Mouse (Mus musculus): ENCODE results near the gene Yrdc. TPM values are rescaled to one million over a fixed set of nuclear protein-coding genes. Genes with fewer than 3 reads are reported as not detected.

Gene Yrdc
- 36.5 TPM for polyA plus RNA-seq (2012; fragmentation: generic; extraction: Trizol)

GRCm38 (mm10) chr4:124850261-124850913, at the start of gene Yrdc:
TSS of gene Yrdc (plus strand) at chr4:124850679.
- H3K36me3 ChIP-seq (ENCODE audit: control insufficient read depth, insufficient read depth), result peaks cover 17% of the 10 kb centered on the region
- H3K79me2 ChIP-seq (ENCODE audit: control insufficient read depth, insufficient read depth), result peaks cover 29% of the 10 kb centered on the region
- no peak for TF ChIP-seq SRF (IDR thresholded peaks at IDR 0.05; ENCODE audit: control insufficient read depth, insufficient read length, low read depth)
- no peak for TF ChIP-seq REST (IDR thresholded peaks at IDR 0.05; ENCODE audit: insufficient read depth, insufficient read length)
- TF ChIP-seq POLR2AphosphoS2 (IDR thresholded peaks at IDR 0.05; ENCODE audit: insufficient read length, low read depth), result peak; percentile 87
- TF ChIP-seq TCF3 (IDR thresholded peaks at IDR 0.05; ENCODE audit: insufficient read length, low read depth), result peak; percentile 42
- no peak for TF ChIP-seq CEBPB (IDR thresholded peaks at IDR 0.05; ENCODE audit: insufficient read depth, poor library complexity, severe bottlenecking)
- peak; percentile 4 to 92 (median 89) for TF ChIP-seq MYOG (IDR thresholded peaks at IDR 0.05; ENCODE audit: control insufficient read depth in 1 of 3, insufficient read depth in 1 of 3, insufficient read length in 2 of 3, low read depth in 2 of 3)
- TF ChIP-seq TCF12 (IDR thresholded peaks at IDR 0.05; ENCODE audit: insufficient read depth, poor library complexity, severe bottlenecking), result no peak
- peak; percentile 21 for TF ChIP-seq E2F4 (IDR thresholded peaks at IDR 0.05; ENCODE audit: insufficient read depth)
- peak; percentile 73 for TF ChIP-seq POLR2A (IDR thresholded peaks at IDR 0.05; ENCODE audit: insufficient read length, low read depth)
- TF ChIP-seq MYOD1 (IDR thresholded peaks at IDR 0.05; ENCODE audit: control insufficient read depth in 1 of 3, insufficient read length in 2 of 3, low read depth in 2 of 3), result peak in 2 of 3 experiments; percentile 81 to 87
- TF ChIP-seq USF1 (IDR thresholded peaks at IDR 0.05; ENCODE audit: low read depth), result no peak
- TF ChIP-seq MAX (IDR thresholded peaks at IDR 0.05; ENCODE audit: low read depth), result no peak
- H3K4me2 ChIP-seq (ENCODE audit: low read depth), result peak within 1 kb of the TSS; percentile 98
- H3K27me3 ChIP-seq (ENCODE audit: control insufficient read depth, insufficient read depth, insufficient read length), result no peaks in the 10 kb centered on the region
- peak within 1 kb of the TSS; percentile 64 for H3K4me3 ChIP-seq
- peak within 1 kb of the TSS; percentile 92 for H3ac ChIP-seq (ENCODE audit: control insufficient read depth, insufficient read length)

DNA sequence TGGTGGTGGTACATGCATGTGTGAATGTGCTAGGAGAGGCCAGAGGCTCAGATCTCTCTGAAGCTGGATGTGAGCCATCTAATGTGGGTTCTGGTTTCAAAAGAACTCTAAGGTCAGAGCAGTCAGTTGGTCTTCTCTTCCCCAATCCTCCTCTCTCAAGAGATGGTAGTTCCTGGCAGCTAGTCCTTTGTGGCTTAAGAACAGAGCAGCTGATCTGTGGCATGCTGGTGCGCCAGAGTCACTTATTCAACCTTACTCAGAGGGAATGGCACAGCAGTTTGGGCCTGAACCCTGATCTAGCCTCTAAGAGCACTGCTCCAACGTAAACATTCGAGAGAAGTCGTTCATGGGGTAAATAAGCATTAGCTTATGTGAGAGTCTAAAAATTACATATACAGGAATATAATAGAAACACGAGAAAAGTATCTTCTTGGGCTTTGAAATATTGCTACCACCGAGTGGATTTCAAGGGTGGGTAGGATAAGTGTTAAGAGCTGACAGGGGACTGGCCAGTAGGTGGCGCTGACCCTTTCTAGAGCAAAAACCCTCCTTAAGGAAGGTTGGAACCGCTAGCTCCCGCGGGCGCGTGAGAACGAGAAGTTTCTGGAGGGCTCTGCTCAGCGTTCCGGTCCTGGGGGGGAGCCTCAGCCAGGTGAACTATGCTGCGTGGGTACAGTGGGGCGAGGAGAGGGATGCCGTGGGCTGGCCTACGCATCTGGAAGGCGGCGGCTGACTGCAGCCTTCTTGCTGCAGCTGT, 48.7 kb upstream of the Yrdc start, which contains the start of gene Mtf1:
Gene Mtf1 (plus strand): TSS at position 553 of the 757 bp plus-strand sequence.
- H3K4me2 ChIP-seq (ENCODE audit: low read depth), result peak within 1 kb of the TSS; percentile 76
- no peaks in the 10 kb centered on the region for H3K27me3 ChIP-seq (ENCODE audit: control insufficient read depth, insufficient read depth, insufficient read length)
- H3K36me3 ChIP-seq (ENCODE audit: control insufficient read depth, insufficient read depth), result peaks cover 44% of the 10 kb centered on the region
- peak within 1 kb of the TSS; percentile 52 for H3ac ChIP-seq (ENCODE audit: control insufficient read depth, insufficient read length)
- TF ChIP-seq MYOD1 (IDR thresholded peaks at IDR 0.05; ENCODE audit: control insufficient read depth in 1 of 3, insufficient read length in 2 of 3, low read depth in 2 of 3) (peak in 1 of 3 experiments; percentile 3), REST (IDR thresholded peaks at IDR 0.05; ENCODE audit: insufficient read depth, insufficient read length) (no peak), MYOG (IDR thresholded peaks at IDR 0.05; ENCODE audit: control insufficient read depth in 1 of 3, insufficient read depth in 1 of 3, insufficient read length in 2 of 3, low read depth in 2 of 3) (peak in 1 of 3 experiments; percentile 26), SRF (IDR thresholded peaks at IDR 0.05; ENCODE audit: control insufficient read depth, insufficient read length, low read depth) (peak; percentile 13)
- peaks cover 35% of the 10 kb centered on the region for H3K79me2 ChIP-seq (ENCODE audit: control insufficient read depth, insufficient read depth)
- H3K4me3 ChIP-seq, result peak within 1 kb of the TSS; percentile 100

GRCm38 (mm10) chr4:124802309-124803260, 47.9 kb upstream of the Yrdc start:
- H3K79me2 ChIP-seq (ENCODE audit: control insufficient read depth, insufficient read depth), result peaks cover 44% of the 10 kb centered on the region
- peak overlapping the region; percentile 52 for H3ac ChIP-seq (ENCODE audit: control insufficient read depth, insufficient read length)
- H3K4me3 ChIP-seq, result peak overlapping the region; percentile 100
- TF ChIP-seq TCF3 (IDR thresholded peaks at IDR 0.05; ENCODE audit: insufficient read length, low read depth), result no peak
- peak; percentile 89 for TF ChIP-seq POLR2A (IDR thresholded peaks at IDR 0.05; ENCODE audit: insufficient read length, low read depth)
- no peak for TF ChIP-seq USF1 (IDR thresholded peaks at IDR 0.05; ENCODE audit: low read depth)
- peak; percentile 93 for TF ChIP-seq POLR2AphosphoS2 (IDR thresholded peaks at IDR 0.05; ENCODE audit: insufficient read length, low read depth)
- TF ChIP-seq MAX (IDR thresholded peaks at IDR 0.05; ENCODE audit: low read depth), result no peak
- TF ChIP-seq REST (IDR thresholded peaks at IDR 0.05; ENCODE audit: insufficient read depth, insufficient read length), result no peak
- TF ChIP-seq SRF (IDR thresholded peaks at IDR 0.05; ENCODE audit: control insufficient read depth, insufficient read length, low read depth), result no peak
- TF ChIP-seq MYOD1 (IDR thresholded peaks at IDR 0.05; ENCODE audit: control insufficient read depth in 1 of 3, insufficient read length in 2 of 3, low read depth in 2 of 3), result peak in 2 of 3 experiments; percentile 60 to 64
- TF ChIP-seq MYOG (IDR thresholded peaks at IDR 0.05; ENCODE audit: control insufficient read depth in 1 of 3, insufficient read depth in 1 of 3, insufficient read length in 2 of 3, low read depth in 2 of 3), result peak in 2 of 3 experiments; percentile 29 to 69
- no peak for TF ChIP-seq TCF12 (IDR thresholded peaks at IDR 0.05; ENCODE audit: insufficient read depth, poor library complexity, severe bottlenecking)
- no peak for TF ChIP-seq CEBPB (IDR thresholded peaks at IDR 0.05; ENCODE audit: insufficient read depth, poor library complexity, severe bottlenecking)
- no peak for TF ChIP-seq E2F4 (IDR thresholded peaks at IDR 0.05; ENCODE audit: insufficient read depth)
- H3K27me3 ChIP-seq (ENCODE audit: control insufficient read depth, insufficient read depth, insufficient read length), result no peaks in the 10 kb centered on the region
- H3K4me2 ChIP-seq (ENCODE audit: low read depth), result peak overlapping the region; percentile 76
- H3K36me3 ChIP-seq (ENCODE audit: control insufficient read depth, insufficient read depth), result peaks cover 49% of the 10 kb centered on the region

DNA sequence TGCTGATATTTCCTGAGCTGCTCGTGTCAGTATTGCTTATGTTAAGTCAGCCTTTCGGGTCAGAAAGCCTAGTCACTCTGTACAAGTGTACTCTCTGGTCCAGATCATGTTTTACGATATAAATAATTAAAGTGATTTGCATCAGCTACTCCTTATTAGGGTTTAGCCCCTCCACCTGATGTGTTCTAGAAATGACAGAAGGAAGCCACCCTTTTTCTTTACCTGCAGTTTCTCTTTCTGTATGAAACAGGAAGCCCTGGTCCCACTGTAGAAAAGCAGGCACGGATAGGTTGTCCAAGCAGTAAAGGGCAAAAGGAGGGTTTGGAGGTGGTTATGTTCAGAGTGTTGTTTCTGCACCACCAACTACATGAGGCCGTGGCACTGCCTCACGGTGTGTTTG, 47.1 kb upstream of the Yrdc start:
- Histone ChIP-seq H3K27me3 (ENCODE audit: control insufficient read depth, insufficient read depth, insufficient read length) (no peaks in the 10 kb centered on the region), H3K4me2 (ENCODE audit: low read depth) (peak overlapping the region; percentile 72), H3K79me2 (ENCODE audit: control insufficient read depth, insufficient read depth) (peaks cover 52% of the 10 kb centered on the region), H3K36me3 (ENCODE audit: control insufficient read depth, insufficient read depth) (peaks cover 44% of the 10 kb centered on the region), H3K4me3 (peak overlapping the region; percentile 100), H3ac (ENCODE audit: control insufficient read depth, insufficient read length) (peak overlapping the region; percentile 52)
- TF ChIP-seq POLR2A (IDR thresholded peaks at IDR 0.05; ENCODE audit: insufficient read length, low read depth) (no peak), USF1 (IDR thresholded peaks at IDR 0.05; ENCODE audit: low read depth) (no peak), SRF (IDR thresholded peaks at IDR 0.05; ENCODE audit: control insufficient read depth, insufficient read length, low read depth) (no peak), MYOD1 (IDR thresholded peaks at IDR 0.05; ENCODE audit: control insufficient read depth in 1 of 3, insufficient read length in 2 of 3, low read depth in 2 of 3) (no peak), CEBPB (IDR thresholded peaks at IDR 0.05; ENCODE audit: insufficient read depth, poor library complexity, severe bottlenecking) (no peak), REST (IDR thresholded peaks at IDR 0.05; ENCODE audit: insufficient read depth, insufficient read length) (no peak), POLR2AphosphoS2 (IDR thresholded peaks at IDR 0.05; ENCODE audit: insufficient read length, low read depth) (no peak), MAX (IDR thresholded peaks at IDR 0.05; ENCODE audit: low read depth) (no peak)
